Mouse (Mus musculus) heart, postnatal 25 days (tissue): ENCODE measurements around the gene Wdr46. TPM values are rescaled to one million over a fixed set of nuclear protein-coding genes. Genes with fewer than 3 reads are reported as not detected.
"Not testable (repeated sequence)": the region's sequence is repeated elsewhere in the genome, so short reads cannot be mapped to it uniquely, and the experiment has no call there.

Experiments
- DNase-seq: peaks from one replicate; pipeline ENCODE4 v3.0.0; 2022; ENCODE audit warnings: low spot score
- intact Hi-C: fragments of 180-260 bp; cut with DNase I; formaldehyde crosslinking; loops from one replicate; pipeline ENCODE4 v1.15.1; 2025
- total RNA-seq, 2 experiments: library from RNA; stranded (reverse); gene quantifications; 2 replicates each; pipeline ENCODE4 v1.2.3; 2021

Wdr46 gene
- total RNA-seq, 2 experiments from 2014 or later, result 9.3 to 10.2 TPM

DNA sequence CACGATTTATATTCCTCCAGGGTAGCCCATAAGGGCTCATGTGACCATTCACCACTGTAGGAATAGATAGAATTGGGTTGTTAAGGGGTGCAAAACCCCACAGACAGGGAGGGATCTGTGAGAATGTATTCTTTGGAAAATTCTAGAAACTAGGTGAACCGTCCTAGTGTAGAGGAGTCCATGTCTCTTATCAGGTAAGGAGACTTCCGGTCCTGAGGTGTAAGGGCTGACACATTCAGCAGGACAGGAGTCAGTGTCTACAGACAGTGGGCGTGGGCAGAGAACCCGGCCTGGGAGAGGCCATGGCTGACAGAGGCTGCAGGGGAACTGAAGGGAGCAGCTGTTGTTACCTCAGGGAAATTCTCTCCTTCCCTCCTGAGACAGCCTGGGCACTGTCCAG is 58.2 kb downstream of the Wdr46 start:
- DNase-seq, intact Hi-C loops: not testable (repeated sequence)

Other genes starting within 250 kb of the Wdr46 start
- 100 to 1,000 TPM; 143 to 160 TPM for gene March2, start 222.0 kb upstream of the Wdr46 start, total RNA-seq
- 100 to 1,000 TPM; 239 to 261 TPM for gene Rab11b, start 180.1 kb upstream of the Wdr46 start, total RNA-seq
- gene Angptl4, start 158.8 kb upstream of the Wdr46 start, total RNA-seq, result 10 to 100 TPM in 1 of 2 experiments, 1 to 10 TPM in 1; 8.4 to 21.7 TPM
- gene Kank3, start 130.1 kb upstream of the Wdr46 start, total RNA-seq, result 10 to 100 TPM; 55.0 to 69.3 TPM
- gene Rps28, start 116.1 kb upstream of the Wdr46 start, total RNA-seq, result 100 to 1,000 TPM; 707 to 763 TPM
- 100 to 1,000 TPM; 599 to 648 TPM for gene Ndufa7, start 116.1 kb upstream of the Wdr46 start, total RNA-seq
- 10 to 100 TPM; 30.6 to 31.9 TPM for gene Cd320, start 97.6 kb upstream of the Wdr46 start, total RNA-seq
- not detected for gene Gm7029, start 66.8 kb upstream of the Wdr46 start, total RNA-seq
- gene Kifc1, start 50.0 kb upstream of the Wdr46 start, total RNA-seq, result 1 to 10 TPM; 1.4 to 1.8 TPM
- gene Platr17, start 35.5 kb upstream of the Wdr46 start, total RNA-seq, result not detected
- gene Daxx, start 31.2 kb upstream of the Wdr46 start, total RNA-seq, result 10 to 100 TPM; 14.3 to 17.5 TPM
- gene Tapbp, start 24.8 kb upstream of the Wdr46 start, total RNA-seq, result 100 to 1,000 TPM in 1 of 2 experiments, 10 to 100 TPM in 1; 93.5 to 104 TPM
- 10 to 100 TPM; 15.5 to 19.4 TPM for gene Zbtb22, start 24.8 kb upstream of the Wdr46 start, total RNA-seq
- 10 to 100 TPM; 38.2 to 44.6 TPM for gene Rgl2, start 11.1 kb upstream of the Wdr46 start, total RNA-seq
- 10 to 100 TPM; 70.7 to 77.3 TPM for gene Pfdn6, start 317 bp upstream of the Wdr46 start, total RNA-seq
- gene B3galt4, start 10.8 kb downstream of the Wdr46 start, total RNA-seq, result 1 to 10 TPM; 1.7 to 1.9 TPM
- 10 to 100 TPM; 39.2 to 39.4 TPM for gene Vps52, start 15.2 kb downstream of the Wdr46 start, total RNA-seq
- gene Rps18, start 15.3 kb downstream of the Wdr46 start, total RNA-seq, result 100 to 1,000 TPM; 408 to 435 TPM
- gene H2-K1, start 59.7 kb downstream of the Wdr46 start, total RNA-seq, result 10 to 100 TPM; 59.9 to 88.2 TPM
- 10 to 100 TPM; 12.6 to 13.2 TPM for gene Ring1, start 84.0 kb downstream of the Wdr46 start, total RNA-seq
- gene H2-Ke6, start 87.4 kb downstream of the Wdr46 start, total RNA-seq, result 100 to 1,000 TPM in 1 of 2 experiments, 10 to 100 TPM in 1; 98.1 to 100 TPM
- 10 to 100 TPM; 60.4 to 61.3 TPM for gene Slc39a7, start 91.0 kb downstream of the Wdr46 start, total RNA-seq
- 10 to 100 TPM; 40.5 to 42.1 TPM for gene Rxrb, start 91.2 kb downstream of the Wdr46 start, total RNA-seq
- gene Col11a2, start 98.8 kb downstream of the Wdr46 start, total RNA-seq, result 1 to 10 TPM; 1.1 to 2.2 TPM
- not detected for gene H2-Oa, start 151.7 kb downstream of the Wdr46 start, total RNA-seq
- 1 to 10 TPM; 3.7 to 4.5 TPM for gene H2-DMa, start 178.9 kb downstream of the Wdr46 start, total RNA-seq
- 10 to 100 TPM; 72.9 to 75.8 TPM for gene Brd2, start 182.0 kb downstream of the Wdr46 start, total RNA-seq
- 1 to 10 TPM in 1 of 2 experiments, under 1 TPM in 1; 0.91 to 1.6 TPM for gene H2-DMb2, start 202.6 kb downstream of the Wdr46 start, total RNA-seq
- 1 to 10 TPM; 1.1 to 1.3 TPM for gene H2-DMb1, start 212.4 kb downstream of the Wdr46 start, total RNA-seq
- 1 to 10 TPM; 3.9 to 5.5 TPM for gene Tap1, start 246.9 kb downstream of the Wdr46 start, total RNA-seq
- gene Psmb9, start 247.1 kb downstream of the Wdr46 start, total RNA-seq, result 1 to 10 TPM; 5.4 to 8.5 TPM